Mouse (Mus musculus) liver, embryonic 13.5 days (tissue): ENCODE results near the gene Mtmr11. TPM values are rescaled to one million over a fixed set of nuclear protein-coding genes. Genes with fewer than 3 reads are reported as not detected.
"Not testable (repeated sequence)": the region's sequence is repeated elsewhere in the genome, so short reads cannot be mapped to it uniquely, and the experiment has no call there.

Experiments
- ATAC-seq: fragments of 200-750 bp; cut with Nextera tagmentation; 2 replicates; pipeline ENCODE4 v1.8.0; 2017; ENCODE audit warnings: low read depth, mild to moderate bottlenecking, moderate number of reproducible peaks, moderate library complexity
- DNase-seq: peaks from one replicate; pipeline ENCODE4 v3.0.0; 2022
- H3K27ac ChIP-seq: fragments of 300-500 bp; sonication (generic); 2 replicates; pipeline ENCODE4 v1.5.1; 2015; ENCODE audit warnings: moderate library complexity, mild to moderate bottlenecking, inconsistent platforms
- H3K27me3 ChIP-seq: fragments of 300-500 bp; sonication (generic); 2 replicates; pipeline ENCODE4 v1.6.1; 2015; ENCODE audit warnings: mild to moderate bottlenecking, inconsistent platforms
- H3K36me3 ChIP-seq: fragments of 300-500 bp; sonication (generic); 2 replicates; pipeline ENCODE4 v1.6.1; 2015; ENCODE audit warnings: mild to moderate bottlenecking, inconsistent platforms
- H3K4me1 ChIP-seq: fragments of 300-500 bp; sonication (generic); replicated peaks from 2 replicates; pipeline ENCODE4 v1.6.1; 2015; ENCODE audit warnings: inconsistent platforms
- H3K4me2 ChIP-seq: fragments of 300-500 bp; sonication (generic); 2 replicates; pipeline ENCODE4 v1.6.1; 2015; ENCODE audit warnings: inconsistent platforms, mild to moderate bottlenecking, moderate library complexity
- H3K4me3 ChIP-seq: fragments of 300-500 bp; sonication (generic); replicated peaks from 2 replicates; pipeline ENCODE4 v1.5.1; 2015; ENCODE audit warnings: mild to moderate bottlenecking, inconsistent platforms
- H3K9ac ChIP-seq: fragments of 300-500 bp; sonication (generic); 2 replicates; pipeline ENCODE4 v1.6.1; 2015; ENCODE audit warnings: mild to moderate bottlenecking, inconsistent platforms
- H3K9me3 ChIP-seq: fragments of 300-500 bp; sonication (generic); replicated peaks from 2 replicates; pipeline ENCODE4 v1.6.1; 2016; ENCODE audit warnings: inconsistent platforms
- WGBS: fragments of 180-500 bp; shearing (Covaris S2); methylation state at CpG from one replicate; pipeline ENCODE4 v1.1.7; 2015; ENCODE audit not compliant: insufficient replicate concordance; 5-methylcytosine and 5-hydroxymethylcytosine counted together
- microRNA-seq: library from miRNA; unstranded; fragments of <30 nt; microRNA quantifications from one replicate; pipeline ENCODE4, GENCODE M21; 2016
- polyA plus RNA-seq: library from polyadenylated mRNA; unstranded; fragments of >200 nt; fragmentation: Nextera tagmentation; extraction: Ambion mirVana; gene quantifications from 2 replicates; pipeline ENCODE4 v1.2.1, GENCODE M21; 2015

Mtmr11 gene
- polyA plus RNA-seq, 1 experiment from 2014 or later: 1.9 TPM

GRCm38 (mm10) chr3:96219191-96219641, 57.4 kb downstream of the Mtmr11 start:
- Histone ChIP-seq H3K36me3 (no peaks in the 10 kb centered on the region), H3K27me3 (no peaks in the 10 kb centered on the region), H3K4me1 (peaks cover 53% of the 10 kb centered on the region), H3K9ac (peak overlapping the region; percentile 95), H3K9me3 (no peaks in the 10 kb centered on the region), H3K27ac (peak overlapping the region; percentile 100), H3K4me3 (peak overlapping the region; percentile 72), H3K4me2 (peak overlapping the region; percentile 92)
- ATAC-seq (no peak), DNase-seq (peak; percentile 27)
- under 1% methylated on average over 12 of the region's 12 CpGs for WGBS

DNA sequence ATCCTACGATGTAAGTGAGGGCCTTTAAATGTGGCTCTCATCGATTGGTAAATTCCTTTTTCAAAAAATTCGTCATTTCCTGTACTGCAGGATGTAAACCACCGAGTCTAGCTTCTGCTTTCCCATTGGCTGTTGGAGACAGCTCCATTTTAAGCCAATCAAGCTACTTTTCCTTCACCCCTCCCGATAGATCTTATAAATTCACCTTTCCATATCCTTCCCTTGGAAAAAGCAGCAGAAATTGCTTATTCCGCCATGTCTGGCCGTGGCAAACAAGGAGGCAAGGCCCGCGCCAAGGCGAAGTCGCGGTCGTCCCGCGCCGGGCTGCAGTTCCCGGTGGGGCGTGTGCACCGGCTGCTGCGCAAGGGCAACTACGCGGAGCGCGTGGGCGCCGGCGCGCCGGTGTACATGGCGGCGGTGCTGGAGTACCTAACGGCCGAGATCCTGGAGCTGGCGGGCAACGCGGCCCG, 57.9 kb downstream of the Mtmr11 start, which contains the start of the genes Bola1 and Hist2h2ab:
Bola1 (minus strand) TSS at position 49 of the 470 bp plus-strand sequence.
Hist2h2ab (plus strand) TSS at position 205 of the 470 bp plus-strand sequence.
- Histone ChIP-seq H3K9ac (peak within 1 kb of the TSS; percentile 95), H3K9me3 (no peaks in the 10 kb centered on the region), H3K27ac (peak within 1 kb of the TSS; percentile 100), H3K4me2 (peak within 1 kb of the TSS; percentile 92), H3K4me1 (peaks cover 58% of the 10 kb centered on the region), H3K36me3 (no peaks in the 10 kb centered on the region), H3K27me3 (no peaks in the 10 kb centered on the region), H3K4me3 (peak within 1 kb of the TSS; percentile 72)
- 0% methylated on average over 37 of the region's 37 CpGs for WGBS
- DNase-seq (peak; percentile 75), ATAC-seq (peak; percentile 64)

- H3K9me3 ChIP-seq, H3K36me3 ChIP-seq, H3K27me3 ChIP-seq: not testable (repeated sequence)
- Histone ChIP-seq H3K27ac (peak overlapping the region; percentile 100), H3K4me1 (peaks cover 61% of the 10 kb centered on the region), H3K4me2 (peak overlapping the region; percentile 92), H3K9ac (peak overlapping the region; percentile 95), H3K4me3 (peak overlapping the region; percentile 72)
- DNase-seq (peak; percentile 52), ATAC-seq (peak; percentile 5; the same call in 1 of the 2 replicates)
- WGBS: under 1% methylated on average over 41 of the region's 47 CpGs
Measured at GRCm38 (mm10) chr3:96220131-96220764, 58.4 kb downstream of the Mtmr11 start.

DNA sequence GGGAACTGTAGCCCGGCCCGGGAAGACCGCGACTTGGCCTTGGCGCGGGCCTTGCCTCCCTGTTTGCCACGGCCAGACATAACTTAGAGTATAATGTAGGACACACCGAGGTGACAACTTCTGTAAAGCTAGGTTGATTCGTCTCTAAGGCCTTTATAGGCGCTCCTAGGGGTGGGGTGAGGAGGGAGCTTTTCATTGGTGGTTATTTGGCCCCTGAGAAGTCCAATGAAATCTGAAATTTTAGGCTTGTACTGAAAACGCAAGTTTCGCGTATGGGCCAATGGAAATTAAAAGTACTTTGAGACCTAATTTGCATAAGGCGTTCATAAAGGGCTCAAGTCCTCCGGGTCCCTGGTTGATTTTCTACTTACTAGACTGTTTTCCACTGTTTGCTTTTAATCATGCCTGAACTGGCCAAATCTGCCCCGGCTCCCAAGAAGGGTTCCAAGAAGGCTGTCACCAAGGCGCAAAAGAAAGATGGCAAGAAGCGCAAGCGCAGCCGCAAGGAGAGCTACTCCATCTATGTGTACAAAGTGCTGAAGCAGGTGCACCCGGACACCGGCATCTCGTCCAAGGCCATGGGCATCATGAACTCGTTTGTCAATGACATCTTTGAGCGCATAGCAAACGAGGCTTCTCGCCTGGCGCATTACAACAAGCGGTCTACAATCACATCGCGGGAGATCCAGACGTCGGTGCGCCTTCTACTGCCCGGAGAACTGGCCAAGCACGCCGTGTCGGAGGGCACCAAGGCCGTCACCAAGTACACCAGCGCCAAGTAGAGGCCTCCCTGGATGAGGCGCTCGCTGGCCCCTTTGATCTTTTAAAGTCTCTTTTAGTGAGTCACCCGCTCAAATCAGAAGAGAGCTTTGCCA, 59.2 kb downstream of the Mtmr11 start, which contains the start of the genes Hist2h2ac and Hist2h2be:
Hist2h2ac (minus strand) TSS at position 116 of the 875 bp plus-strand sequence.
Hist2h2be (plus strand) TSS at position 355 of the 875 bp plus-strand sequence.
- peak within 1 kb of the TSS; percentile 92 for H3K4me2 ChIP-seq
- peaks cover 63% of the 10 kb centered on the region for H3K4me1 ChIP-seq
- peak within 1 kb of the TSS; percentile 95 for H3K9ac ChIP-seq
- peak within 1 kb of the TSS; percentile 100 for H3K27ac ChIP-seq
- H3K9me3 ChIP-seq: no peaks in the 10 kb centered on the region
- peak within 1 kb of the TSS; percentile 72 for H3K4me3 ChIP-seq
- ATAC-seq: peak; percentile 91
- DNase-seq: peak; percentile 91
- under 1% methylated on average over 43 of the region's 43 CpGs for WGBS
- H3K36me3 ChIP-seq: no peaks in the 10 kb centered on the region
- H3K27me3 ChIP-seq: no peaks in the 10 kb centered on the region

Small RNA genes lying within 50 kb of the gene (microRNA-seq; reads per million reads assigned to microRNA genes)
- gene Gm44492: 2.1 reads per million

Other genes with a start within 250 kb of the Mtmr11 start
- gene Anp32e, start 232.8 kb upstream of the Mtmr11 start, polyA plus RNA-seq: 163 and 218 TPM in 2 replicates
- 6.9 and 7.8 TPM in 2 replicates for gene Plekho1, start 166.0 kb upstream of the Mtmr11 start, polyA plus RNA-seq
- gene Vps45, start 103.5 kb upstream of the Mtmr11 start, polyA plus RNA-seq: 17.3 and 17.7 TPM in 2 replicates
- gene Otud7b, start 57.5 kb upstream of the Mtmr11 start, polyA plus RNA-seq: 11.3 and 11.4 TPM in 2 replicates
- 103 and 110 TPM in 2 replicates for gene Sf3b4, start 10.3 kb downstream of the Mtmr11 start, polyA plus RNA-seq
- gene Sv2a, start 19.1 kb downstream of the Mtmr11 start, polyA plus RNA-seq: 0.44 and 0.49 TPM in 2 replicates
- gene Bola1, start 57.7 kb downstream of the Mtmr11 start, polyA plus RNA-seq: 50.7 and 56.1 TPM in 2 replicates
- 0.85 TPM in 1 of 2 replicates, not detected in the other for gene Hist2h2ab, start 57.9 kb downstream of the Mtmr11 start, polyA plus RNA-seq
- 12.9 and 19.8 TPM in 2 replicates for gene Hist2h2ac, start 58.9 kb downstream of the Mtmr11 start, polyA plus RNA-seq
- gene Hist2h2be, start 59.1 kb downstream of the Mtmr11 start, polyA plus RNA-seq: 5.4 and 7.9 TPM in 2 replicates
- gene Hist2h3c2, start 77.1 kb downstream of the Mtmr11 start, polyA plus RNA-seq: 9.8 and 20.7 TPM in 2 replicates
- 53.6 and 86.4 TPM in 2 replicates for gene Hist2h2aa2, start 78.3 kb downstream of the Mtmr11 start, polyA plus RNA-seq
- gene Hist2h2aa1, start 83.5 kb downstream of the Mtmr11 start, polyA plus RNA-seq: 26.9 and 40.6 TPM in 2 replicates
- 2.3 TPM in 2 replicates for gene Hist2h3c1, start 84.7 kb downstream of the Mtmr11 start, polyA plus RNA-seq
- 15.2 and 44.8 TPM in 2 replicates for gene Hist2h4, start 101.3 kb downstream of the Mtmr11 start, polyA plus RNA-seq
- 89.3 and 159 TPM in 2 replicates for gene Hist2h3b, start 106.7 kb downstream of the Mtmr11 start, polyA plus RNA-seq
- 23.7 and 25.8 TPM in 2 replicates for gene Hist2h2bb, start 107.7 kb downstream of the Mtmr11 start, polyA plus RNA-seq
- 3.0 and 4.6 TPM in 2 replicates for gene Fcgr1, start 132.0 kb downstream of the Mtmr11 start, polyA plus RNA-seq